Mouse (Mus musculus): ENCODE measurements around the gene Ptrhd1. TPM values are rescaled to one million over a fixed set of nuclear protein-coding genes. Genes with fewer than 3 reads are reported as not detected.

The Ptrhd1 gene
- total and polyA plus RNA-seq, 3 experiments = 3.8 to 5.3 TPM; not detected in 1

GRCm38 (mm10) chr12:4192514-4192913, 41.3 kb upstream of the Ptrhd1 start:
- peaks cover 0 to 3% of the 10 kb centered on the region in 2 experiments; a peak in 2 of 4 replicates for H3K36me3 ChIP-seq (ENCODE audit: control insufficient read depth in 1 of 2, insufficient read depth in 2 of 2, low read length in 2 of 2)
- H3K79me2 ChIP-seq (ENCODE audit: control insufficient read depth, insufficient read depth, low read length, poor library complexity) = no peaks in the 10 kb centered on the region
- H3K4me1 ChIP-seq (ENCODE audit: control insufficient read depth in 1 of 2, insufficient read depth in 2 of 2, low read length in 2 of 2) = peaks cover 0 to 11% of the 10 kb centered on the region in 2 experiments; a peak in 1 of 4 replicates
- no peak for DNase-seq (ENCODE audit: low read depth, low spot score)
- no peaks in the 10 kb centered on the region for H3K9me3 ChIP-seq (replicated peaks; ENCODE audit: insufficient read depth, low read length)
- no peak overlapping the region for H3K4me3 ChIP-seq (ENCODE audit: control insufficient read depth in 1 of 2, insufficient read depth in 1 of 2, low read depth in 2 of 2, low read length in 2 of 2)
- no peak overlapping the region for H3K27ac ChIP-seq (ENCODE audit: control insufficient read depth, low read depth, low read length)
- H3K27me3 ChIP-seq (ENCODE audit: control insufficient read depth in 1 of 2, insufficient read depth in 2 of 2, low read length in 2 of 2) = no peaks in the 10 kb centered on the region
- no peak overlapping the region for H3K9ac ChIP-seq (ENCODE audit: control insufficient read depth, low read depth, low read length, poor library complexity, severe bottlenecking)
- TF ChIP-seq POLR2A (IDR thresholded peaks at IDR 0.05; ENCODE audit: control insufficient read depth in 1 of 2, insufficient read depth in 1 of 2, low read depth in 1 of 2, low read length in 2 of 2, poor library complexity in 1 of 2) (no peak), TBP (IDR thresholded peaks at IDR 0.05; ENCODE audit: low read depth, low read length) (no peak), ETS1 (IDR thresholded peaks at IDR 0.05; ENCODE audit: low read depth, low read length) (no peak), UBTF (IDR thresholded peaks at IDR 0.05; ENCODE audit: borderline replicate concordance, insufficient read depth, low read depth, low read length) (no peak), BHLHE40 (IDR thresholded peaks at IDR 0.05; ENCODE audit: borderline replicate concordance, low read depth, low read length) (no peak), NELFE (IDR thresholded peaks at IDR 0.05; ENCODE audit: low read depth, low read length) (no peak), MAX (IDR thresholded peaks at IDR 0.05; ENCODE audit: low read length) (no peak), TAL1 (IDR thresholded peaks at IDR 0.05; ENCODE audit: low read length) (no peak)

GRCm38 (mm10) chr12:4193025-4193740, 40.6 kb upstream of the Ptrhd1 start:
- no peak for DNase-seq (ENCODE audit: low read depth, low spot score)
- Histone ChIP-seq H3K36me3 (ENCODE audit: control insufficient read depth in 1 of 2, insufficient read depth in 2 of 2, low read length in 2 of 2) (peaks cover 0 to 3% of the 10 kb centered on the region in 2 experiments; a peak in 2 of 4 replicates), H3K79me2 (ENCODE audit: control insufficient read depth, insufficient read depth, low read length, poor library complexity) (no peaks in the 10 kb centered on the region), H3K9ac (ENCODE audit: control insufficient read depth, low read depth, low read length, poor library complexity, severe bottlenecking) (no peak overlapping the region), H3K4me3 (ENCODE audit: control insufficient read depth in 1 of 2, insufficient read depth in 1 of 2, low read depth in 2 of 2, low read length in 2 of 2) (no peak overlapping the region), H3K27me3 (ENCODE audit: control insufficient read depth in 1 of 2, insufficient read depth in 2 of 2, low read length in 2 of 2) (no peaks in the 10 kb centered on the region), H3K27ac (ENCODE audit: control insufficient read depth, low read depth, low read length) (no peak overlapping the region), H3K9me3 (replicated peaks; ENCODE audit: insufficient read depth, low read length) (no peaks in the 10 kb centered on the region), H3K4me1 (ENCODE audit: control insufficient read depth in 1 of 2, insufficient read depth in 2 of 2, low read length in 2 of 2) (peaks cover 0 to 11% of the 10 kb centered on the region in 2 experiments; a peak in 1 of 4 replicates)
- TF ChIP-seq MAZ (IDR thresholded peaks at IDR 0.05; ENCODE audit: low read depth, low read length) (no peak), SIN3A (IDR thresholded peaks at IDR 0.05; ENCODE audit: low read length) (no peak), GABPA (IDR thresholded peaks at IDR 0.05; ENCODE audit: low read depth, low read length) (no peak), ZC3H11A (IDR thresholded peaks at IDR 0.05; ENCODE audit: low read depth, low read length) (no peak), HCFC1 (IDR thresholded peaks at IDR 0.05; ENCODE audit: low read depth, low read length) (no peak), MYC (IDR thresholded peaks at IDR 0.05; ENCODE audit: low read depth, low read length) (no peak), RCOR1 (IDR thresholded peaks at IDR 0.05; ENCODE audit: low read depth, low read length) (no peak), POLR2AphosphoS2 (IDR thresholded peaks at IDR 0.05; ENCODE audit: low read length) (no peak), TBP (IDR thresholded peaks at IDR 0.05; ENCODE audit: low read depth, low read length) (no peak), NRF1 (IDR thresholded peaks at IDR 0.05; ENCODE audit: insufficient read depth, low read depth, low read length, poor library complexity, severe bottlenecking) (no peak), NELFE (IDR thresholded peaks at IDR 0.05; ENCODE audit: low read depth, low read length) (no peak)
